Mouse (Mus musculus) brain, adult 2 months (tissue): ENCODE data around the gene Prps1.
"Not testable (repeated sequence)": the region's sequence is repeated elsewhere in the genome, so short reads cannot be mapped to it uniquely, and the experiment has no call there.

Experiments
- DNase-seq: peaks from one replicate; pipeline ENCODE4 v3.0.0; 2011; ENCODE audit warnings: low read depth, low spot score

Prps1 gene

GRCm38 (mm10) chrX:140456279-140456731 lies at the start of gene Prps1:
TSS of gene Prps1 (plus strand) at chrX:140456613.
- peak; percentile 91 for DNase-seq

GRCm38 (mm10) chrX:140407593-140407992 lies 48.8 kb upstream of the Prps1 start:
- DNase-seq, result no peak

- DNase-seq, result peak; percentile 81
These were observed 37.9 kb upstream of the Prps1 start for GRCm38 (mm10) chrX:140418467-140418866.

- no peak for DNase-seq
These were observed 29.3 kb upstream of the Prps1 start for GRCm38 (mm10) chrX:140427124-140427523.

GRCm38 (mm10) chrX:140428252-140428651 lies 28.2 kb upstream of the Prps1 start:
- no peak for DNase-seq

GRCm38 (mm10) chrX:140429985-140430384 lies 26.4 kb upstream of the Prps1 start:
- peak; percentile 56 for DNase-seq

- DNase-seq, result peak; percentile 80
These were observed 25.9 kb upstream of the Prps1 start for GRCm38 (mm10) chrX:140430506-140430905.

- no peak for DNase-seq
These were observed 24.4 kb upstream of the Prps1 start for GRCm38 (mm10) chrX:140431981-140432380.

GRCm38 (mm10) chrX:140432786-140433185 lies 23.6 kb upstream of the Prps1 start:
- DNase-seq, result peak; percentile 7

- DNase-seq, result no peak
These were observed 18.5 kb upstream of the Prps1 start for GRCm38 (mm10) chrX:140437906-140438305.

GRCm38 (mm10) chrX:140445551-140445950 lies 10.9 kb upstream of the Prps1 start:
- DNase-seq, result no peak

- DNase-seq, result no peak
These were observed 6.3 kb upstream of the Prps1 start for GRCm38 (mm10) chrX:140450071-140450470.

GRCm38 (mm10) chrX:140456751-140457491 lies 508 bp downstream of the Prps1 start:
- peak; percentile 50 for DNase-seq

GRCm38 (mm10) chrX:140457502-140457901 lies 1.1 kb downstream of the Prps1 start:
- peak; percentile 10 for DNase-seq

GRCm38 (mm10) chrX:140478231-140478630 lies 21.8 kb downstream of the Prps1 start:
- no peak for DNase-seq

- peak; percentile 41 for DNase-seq
These were observed 22.8 kb downstream of the Prps1 start for GRCm38 (mm10) chrX:140479171-140479570.

GRCm38 (mm10) chrX:140489174-140489573 lies 32.8 kb downstream of the Prps1 start:
- no peak for DNase-seq

GRCm38 (mm10) chrX:140490203-140490602 lies 33.8 kb downstream of the Prps1 start:
- no peak for DNase-seq

- peak; percentile 75 for DNase-seq
These were observed 35.6 kb downstream of the Prps1 start for GRCm38 (mm10) chrX:140491884-140492571.

- no peak for DNase-seq
These were observed 37.2 kb downstream of the Prps1 start for GRCm38 (mm10) chrX:140493527-140494029.

GRCm38 (mm10) chrX:140494170-140494569 lies 37.8 kb downstream of the Prps1 start:
- no peak for DNase-seq

- not testable (repeated sequence) for DNase-seq
These were observed 42.0 kb downstream of the Prps1 start for GRCm38 (mm10) chrX:140498431-140498830.

- DNase-seq, result no peak
These were observed 43.9 kb downstream of the Prps1 start for GRCm38 (mm10) chrX:140500306-140500705.
